Mouse (Mus musculus): ENCODE results near the gene Snn. TPM values are rescaled to one million over a fixed set of nuclear protein-coding genes. Genes with fewer than 3 reads are reported as not detected.

The Snn gene
- total RNA-seq, 2 experiments from 2014 or later = 24.6 to 26.5 TPM

DNA sequence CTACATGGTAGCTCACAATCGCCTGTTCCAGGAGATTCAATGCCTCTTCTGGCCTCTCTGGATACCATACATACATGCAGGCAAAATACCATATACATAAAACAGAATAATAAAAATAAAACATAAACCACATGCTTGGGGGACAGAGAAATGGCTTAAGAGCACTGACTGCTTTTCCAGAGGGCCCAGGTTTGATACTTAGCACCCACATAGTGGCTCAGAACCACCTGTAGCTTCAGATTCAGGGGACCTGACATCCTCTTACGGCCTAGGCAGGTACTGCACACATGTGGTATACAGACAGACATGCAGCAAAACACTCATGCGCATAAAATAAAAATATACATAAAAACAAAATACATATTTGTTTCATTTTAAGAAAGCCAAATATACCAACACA is 25.6 kb downstream of the Snn start:
- DNase-seq = no peak

DNA sequence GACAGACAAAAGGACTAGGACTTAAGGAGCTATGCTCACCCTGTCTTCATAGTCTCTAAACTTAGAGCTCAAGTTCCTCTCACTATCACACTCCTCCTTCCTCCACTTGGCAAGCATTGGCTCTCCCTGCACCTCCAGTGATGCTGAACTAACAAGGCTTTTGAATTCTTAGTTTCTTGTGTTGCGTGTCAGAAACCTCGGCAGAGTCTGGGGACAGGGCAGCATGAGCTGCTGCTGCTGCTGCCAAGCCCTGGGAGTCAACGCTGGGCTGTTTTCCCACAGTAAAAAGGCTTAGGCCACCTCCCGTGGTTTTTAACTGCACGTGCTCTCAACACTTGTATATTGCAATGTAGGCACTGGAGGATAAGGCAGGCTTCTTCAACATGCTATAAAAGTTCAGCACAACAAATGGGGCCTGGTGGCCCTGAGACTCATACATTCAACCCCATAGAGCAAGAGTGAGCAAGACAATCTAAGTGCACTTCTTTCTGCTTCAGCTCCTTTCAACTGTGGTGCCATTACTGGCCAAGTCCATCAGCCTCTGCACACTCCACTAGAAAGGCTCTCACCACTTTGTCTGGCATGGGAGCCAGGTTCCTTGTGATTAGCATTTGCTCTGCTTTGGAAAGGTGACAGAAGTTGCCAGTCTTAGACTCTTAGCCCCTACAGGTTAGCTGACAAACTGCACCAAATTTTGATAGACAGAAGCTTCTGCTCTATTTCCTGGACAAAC is 26.3 kb downstream of the Snn start:
- DNase-seq = peak in 1 of 2 experiments; percentile 32

DNA sequence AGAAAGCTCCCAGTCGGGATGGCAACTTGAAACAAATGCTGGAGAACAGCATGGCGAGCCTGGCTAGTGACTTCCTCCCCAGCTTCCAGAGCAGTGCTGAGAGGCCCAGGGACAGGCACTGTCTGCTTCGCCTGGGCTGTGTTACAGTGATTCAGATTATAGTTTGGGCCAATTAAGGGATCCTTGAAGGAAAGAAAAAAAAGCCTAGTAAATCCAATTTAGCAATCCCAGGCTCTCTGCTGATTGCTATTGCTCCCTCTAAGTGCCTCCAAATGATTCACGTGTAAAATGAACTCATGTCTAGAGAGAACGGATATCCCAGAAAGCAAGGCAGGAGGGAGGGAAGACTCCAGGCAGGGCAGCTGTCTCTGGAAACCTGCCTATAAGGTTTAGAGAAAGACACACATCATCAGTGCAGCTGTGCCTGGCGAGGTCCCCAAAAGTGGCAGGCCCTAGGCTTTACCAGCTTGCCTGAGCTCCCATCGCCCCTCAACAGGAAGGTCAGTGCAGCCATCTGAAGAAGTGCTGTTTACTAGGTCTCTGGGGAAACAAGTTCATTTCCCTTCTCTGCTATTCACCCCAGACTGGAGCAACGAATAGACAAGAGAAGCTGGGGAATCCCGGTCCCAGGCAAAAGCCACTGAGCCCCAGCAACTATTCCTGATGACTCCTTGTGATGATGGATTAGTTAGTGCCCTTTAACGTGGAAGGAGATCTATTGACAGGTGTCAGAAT is 30.3 kb downstream of the Snn start:
- DNase-seq = no peak

DNA sequence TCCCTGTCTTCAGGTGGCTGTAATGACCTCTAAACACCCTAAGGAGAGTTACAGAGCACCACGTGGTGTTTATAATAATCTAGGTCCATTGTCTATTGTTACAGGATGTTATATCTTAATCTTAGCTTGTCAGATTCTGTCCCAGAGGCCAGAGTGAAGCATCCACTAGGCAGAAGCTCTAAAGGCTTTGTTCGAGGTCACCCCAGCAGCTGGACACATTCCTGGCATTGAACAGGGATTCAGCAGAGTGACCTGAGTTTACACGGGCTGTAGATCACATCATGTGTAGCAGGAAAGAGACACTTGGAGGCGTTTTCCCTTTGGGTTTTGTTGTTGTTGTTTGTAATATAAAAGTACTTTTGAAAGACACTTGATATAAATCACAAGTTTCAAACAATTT is 31.3 kb downstream of the Snn start:
- peak in 1 of 2 experiments; percentile 40 for DNase-seq

DNA sequence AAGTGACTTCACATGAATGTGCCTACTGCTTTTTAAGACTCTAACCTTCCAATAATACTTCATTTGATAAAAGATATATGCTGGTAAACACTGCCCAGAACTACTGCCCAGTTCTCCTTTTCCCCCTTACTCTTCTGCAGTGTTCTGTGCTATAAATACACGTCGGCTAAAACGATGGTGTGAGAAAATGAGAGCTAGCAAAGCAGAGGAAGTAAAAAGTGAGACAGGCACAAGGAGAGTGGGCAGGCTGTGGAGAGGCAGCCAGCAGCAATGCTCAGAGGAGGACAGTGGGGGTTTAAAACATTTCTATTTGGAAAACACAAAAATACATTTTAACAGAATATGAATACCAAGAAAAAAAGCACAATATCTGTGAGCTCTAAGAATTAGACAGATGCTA is 31.8 kb downstream of the Snn start:
- peak in 1 of 2 experiments; percentile 37 for DNase-seq

DNA sequence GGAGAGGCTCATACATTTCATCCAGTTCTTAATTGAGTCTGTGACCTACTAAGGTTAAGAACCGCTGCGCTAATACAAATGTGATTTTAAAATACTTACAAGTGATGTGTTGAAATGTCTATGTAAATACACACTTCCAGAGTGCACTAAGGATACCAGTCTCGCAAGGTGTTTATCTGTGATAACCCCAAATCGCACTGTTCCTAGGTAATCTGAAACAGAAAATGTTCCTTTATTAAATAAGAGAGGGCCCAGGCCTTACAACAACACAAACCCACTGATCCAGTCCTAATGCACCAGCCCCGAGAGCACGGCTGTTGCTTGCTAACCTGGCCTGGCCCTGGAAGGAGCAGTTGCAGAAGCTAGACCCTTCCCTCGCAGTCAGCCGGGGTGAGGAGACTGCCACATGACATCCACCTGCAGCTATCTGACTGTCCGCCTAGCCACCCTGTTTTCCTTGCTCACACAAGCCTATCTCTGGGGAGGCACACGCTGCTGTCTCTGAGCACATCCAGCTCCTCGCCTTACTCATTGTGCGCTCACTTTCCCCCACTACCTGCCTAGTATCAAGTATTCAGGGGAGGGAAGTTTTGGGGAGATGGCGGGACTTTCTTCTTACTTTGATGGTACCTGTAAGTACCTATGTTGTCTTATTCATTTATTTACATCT is 33.1 kb downstream of the Snn start:
- no peak for DNase-seq

DNA sequence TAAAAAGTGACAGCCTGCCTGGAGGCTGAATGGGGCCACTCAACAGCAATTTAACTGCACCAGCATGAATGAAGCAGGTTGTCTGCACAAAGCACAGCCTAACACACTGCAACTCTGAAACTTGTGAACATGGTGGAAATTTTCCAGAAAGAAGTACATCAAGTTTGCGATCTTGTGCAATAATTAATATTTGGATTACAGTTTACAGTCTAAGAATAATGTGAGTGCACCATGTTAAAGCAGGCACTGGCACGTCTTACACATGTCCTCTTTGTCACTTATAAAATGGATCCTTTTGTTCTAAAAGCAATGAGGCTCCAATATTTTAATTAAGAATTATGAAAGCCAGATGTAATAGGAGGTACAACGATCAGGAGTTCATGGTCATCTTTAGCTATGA is 36.6 kb downstream of the Snn start:
- DNase-seq = no peak

DNA sequence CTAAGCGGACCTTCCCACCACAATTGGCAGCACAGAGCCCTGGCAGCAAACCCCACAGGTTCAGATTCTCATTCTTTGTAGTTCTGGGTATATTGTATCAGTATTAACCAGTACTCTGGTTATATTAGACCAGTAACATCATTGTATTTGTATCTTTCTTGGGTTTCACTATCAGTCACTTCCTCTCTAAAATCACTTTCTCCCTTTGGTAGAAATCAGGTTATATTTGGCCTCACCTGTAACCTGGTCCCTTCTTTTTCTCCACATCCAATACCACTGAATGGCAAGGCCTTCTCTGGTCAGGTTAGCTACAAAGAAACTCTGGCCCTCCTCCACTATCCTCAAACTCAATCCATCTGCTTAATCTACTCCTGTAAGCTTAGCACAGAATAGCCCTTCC is 44.2 kb downstream of the Snn start:
- DNase-seq = no peak

DNA sequence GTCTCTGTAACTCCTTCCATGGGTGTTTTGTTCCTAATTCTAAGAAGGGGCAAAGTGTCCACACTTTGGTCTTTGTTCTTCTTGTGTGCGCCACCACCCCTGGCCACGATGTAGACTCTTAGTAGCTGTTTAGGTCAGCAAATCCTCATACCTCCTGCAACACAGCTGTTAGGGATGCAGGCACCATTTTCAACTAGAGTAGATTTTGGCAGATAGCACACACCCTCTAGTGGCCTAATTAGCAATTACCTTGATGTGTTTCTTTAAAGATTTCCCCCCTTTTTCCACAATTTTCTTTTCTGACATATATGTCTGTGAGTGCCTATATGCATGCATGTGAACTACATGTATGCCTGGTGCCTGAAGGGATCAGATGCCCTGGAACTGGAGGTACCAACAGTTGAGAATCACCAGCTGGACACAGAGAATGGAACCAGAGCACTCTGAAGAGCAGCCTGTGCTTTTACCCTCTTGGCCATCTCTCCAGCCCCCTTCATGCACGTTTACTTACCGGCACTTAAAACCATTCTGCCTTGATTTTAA is 48.5 kb downstream of the Snn start:
- DNase-seq = no peak

DNA sequence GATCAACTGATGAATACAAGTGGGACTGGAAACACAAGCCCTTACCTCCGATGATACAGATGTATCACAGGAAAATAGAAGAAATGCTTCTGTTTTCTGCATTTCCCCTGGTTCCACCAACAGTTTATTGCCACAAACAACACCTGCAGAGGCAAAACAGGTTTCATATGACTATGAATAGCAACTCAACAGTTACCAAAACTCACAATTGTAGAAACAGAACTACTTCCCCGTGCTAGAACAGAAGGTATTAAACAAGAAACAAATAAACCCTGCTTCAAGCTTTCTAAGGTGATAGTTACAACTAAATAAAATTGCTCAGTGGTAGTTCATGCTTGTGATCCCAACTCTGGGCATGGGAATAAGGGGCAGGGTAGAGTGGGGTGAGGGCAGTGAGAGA is 61.9 kb downstream of the Snn start:
- no peak for DNase-seq

DNA sequence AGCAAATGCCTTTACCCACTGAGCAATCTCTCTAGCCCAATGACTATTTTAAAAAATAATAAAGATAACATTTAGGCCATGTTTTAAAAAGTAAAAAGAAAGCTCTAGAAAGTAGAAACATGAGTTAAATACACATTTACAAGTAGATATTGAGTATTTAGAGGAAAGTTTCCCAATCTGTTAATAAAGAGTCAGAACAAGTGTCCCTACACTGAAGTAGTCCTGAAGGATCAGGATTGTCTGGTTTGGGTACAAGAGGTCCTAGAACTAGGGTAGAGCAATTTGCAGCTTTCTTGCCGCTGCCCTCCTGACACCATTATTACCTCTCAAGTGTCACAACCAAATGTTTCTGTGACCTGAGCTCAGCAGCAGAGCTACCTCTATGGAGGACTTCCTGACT is 63.4 kb downstream of the Snn start:
- no peak for DNase-seq

Other genes starting within 250 kb of the Snn start
- not detected for gene Gm11172, start 248.0 kb upstream of the Snn start, total RNA-seq (2021)
- under 1 TPM; 0.27 to 0.33 TPM for gene Rmi2, start 225.9 kb upstream of the Snn start, total RNA-seq (2021)
- gene Litaf, start 5.2 kb downstream of the Snn start, total RNA-seq (2021) = 10 to 100 TPM; 17.1 to 20.8 TPM
- 10 to 100 TPM; 13.6 to 14.0 TPM for gene Txndc11, start 73.7 kb downstream of the Snn start, total RNA-seq (2021)
- 10 to 100 TPM; 20.8 to 29.1 TPM for gene Zc3h7a, start 115.4 kb downstream of the Snn start, total RNA-seq (2021)
- 10 to 100 TPM; 52.7 to 58.3 TPM for gene Rsl1d1, start 142.4 kb downstream of the Snn start, total RNA-seq (2021)
- 10 to 100 TPM; 59.2 to 65.3 TPM for gene Gspt1, start 193.4 kb downstream of the Snn start, total RNA-seq (2021)

Measured in heart, adult 18-20 months (tissue).